Mouse (Mus musculus) midbrain, embryonic 10.5 days (tissue): Measurements from ENCODE around the gene Ssbp1. TPM values are rescaled to one million over a fixed set of nuclear protein-coding genes. Genes with fewer than 3 reads are reported as not detected.

Experiments used
- DNase-seq: peaks from one replicate; pipeline ENCODE4 v3.0.0-alpha.2; 2017; ENCODE audit warnings: low spot score
- H3K27ac ChIP-seq: fragments of 300-500 bp; sonication (generic); replicated peaks from 2 replicates; pipeline ENCODE4 v1.5.1; 2016; ENCODE audit warnings: mild to moderate bottlenecking
- H3K27me3 ChIP-seq: fragments of 300-500 bp; sonication (generic); 2 replicates; pipeline ENCODE4 v1.6.1; 2016; ENCODE audit warnings: low read depth, mild to moderate bottlenecking; ENCODE audit not compliant: poor library complexity, severe bottlenecking
- H3K36me3 ChIP-seq: fragments of 300-500 bp; sonication (generic); 2 replicates; pipeline ENCODE4 v1.6.1; 2016; ENCODE audit warnings: mild to moderate bottlenecking, moderate library complexity
- H3K4me1 ChIP-seq: fragments of 300-500 bp; sonication (generic); 2 replicates; pipeline ENCODE4 v1.6.1; 2016
- H3K4me3 ChIP-seq: fragments of 300-500 bp; sonication (generic); 2 replicates; pipeline ENCODE4 v1.5.1; 2016; ENCODE audit warnings: mild to moderate bottlenecking, moderate library complexity
- H3K9me3 ChIP-seq: fragments of 300-500 bp; sonication (generic); replicated peaks from 2 replicates; pipeline ENCODE4 v1.6.1; 2016; ENCODE audit warnings: mild to moderate bottlenecking
- WGBS: fragments of 180-500 bp; shearing (Covaris S2); methylation state at CpG from one replicate; pipeline ENCODE4 v1.1.7; 2016; 5-methylcytosine and 5-hydroxymethylcytosine counted together
- polyA plus RNA-seq: library from polyadenylated mRNA; unstranded; fragments of >200 nt; fragmentation: Nextera tagmentation; extraction: Ambion mirVana; gene quantifications from 2 replicates; pipeline ENCODE4 v1.2.1, GENCODE M21; 2016

Gene Ssbp1
- polyA plus RNA-seq, 1 experiment from 2014 or later: 228 TPM

DNA sequence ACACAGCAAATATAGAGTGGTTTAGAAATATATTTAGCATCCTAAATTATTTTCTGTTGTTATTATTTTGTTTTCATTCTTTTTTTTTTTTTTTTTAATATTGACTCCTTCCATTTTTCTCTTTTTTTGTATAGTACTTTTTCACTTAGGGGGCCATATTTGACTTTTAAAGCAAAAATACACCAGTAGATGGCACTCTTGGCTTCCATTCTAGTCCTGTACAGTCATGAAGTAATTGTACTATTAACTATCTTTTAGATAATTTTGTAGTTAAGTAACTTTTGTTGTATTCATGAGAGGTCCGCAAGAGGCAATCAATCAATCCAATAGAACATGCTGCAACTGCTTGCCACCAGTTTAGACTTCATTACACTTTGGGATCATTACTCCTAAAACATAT, 8.6 kb downstream of the Ssbp1 start:
- no peaks in the 10 kb centered on the region; the same call in 1 of the 2 replicates for H3K9me3 ChIP-seq
- WGBS: 96% methylated on average over 1 of the region's 1 CpGs
- H3K4me1 ChIP-seq: no peaks in the 10 kb centered on the region
- no peak overlapping the region for H3K27ac ChIP-seq
- peaks cover 90% of the 10 kb centered on the region for H3K36me3 ChIP-seq
- DNase-seq: no peak
- no peaks in the 10 kb centered on the region for H3K27me3 ChIP-seq
- H3K4me3 ChIP-seq: no peak overlapping the region

DNA sequence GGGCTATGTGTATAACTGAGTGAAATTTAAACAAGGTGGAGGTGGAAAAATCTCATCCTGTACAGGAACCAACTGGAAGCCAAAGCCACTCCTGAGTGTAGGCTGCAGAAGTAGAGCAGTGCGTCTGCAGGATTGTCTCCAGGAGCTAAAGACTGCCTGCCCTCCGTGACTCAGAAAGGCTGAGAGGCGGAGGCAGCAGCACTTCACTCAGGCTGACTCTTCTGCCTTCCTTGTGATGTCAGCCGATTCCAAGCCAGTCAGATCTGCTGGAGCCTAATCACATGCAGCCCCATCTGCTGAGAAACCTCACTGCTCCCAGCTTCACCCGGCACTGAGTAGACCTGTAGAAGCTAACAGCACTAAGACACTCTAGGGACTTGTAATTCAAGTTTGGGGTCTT, 11.2 kb downstream of the Ssbp1 start:
- no peaks in the 10 kb centered on the region for H3K9me3 ChIP-seq
- no peak overlapping the region for H3K27ac ChIP-seq
- H3K4me3 ChIP-seq: no peak overlapping the region
- DNase-seq: no peak
- WGBS: 92% methylated on average over 5 of the region's 5 CpGs
- no peaks in the 10 kb centered on the region for H3K27me3 ChIP-seq
- H3K4me1 ChIP-seq: no peaks in the 10 kb centered on the region
- peaks cover 79% of the 10 kb centered on the region for H3K36me3 ChIP-seq

DNA sequence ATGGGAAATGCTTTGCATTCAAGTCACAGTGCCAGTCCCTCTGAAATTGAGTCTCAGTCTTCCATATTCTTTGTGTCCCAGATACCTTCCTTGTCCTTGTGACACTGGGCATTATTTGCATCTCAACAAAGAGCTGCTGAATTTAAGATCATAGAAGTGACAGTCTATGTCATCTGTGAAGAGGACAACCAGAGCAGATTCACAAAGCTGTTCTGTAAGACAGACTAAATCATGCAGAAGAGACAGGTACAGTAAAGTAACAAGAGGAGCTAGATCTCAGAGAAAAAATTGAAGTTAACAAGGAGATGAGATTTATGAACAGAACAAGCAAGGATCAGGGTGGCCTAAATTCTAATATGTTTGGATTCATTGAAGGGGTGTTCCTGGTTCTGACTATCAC, 19.8 kb downstream of the Ssbp1 start, which contains the start of gene Tas2r137:
Tas2r137 (plus strand) TSS at position 301 of the 400 bp plus-strand sequence.
- no peak within 1 kb of the TSS for H3K27ac ChIP-seq
- DNase-seq: no peak

DNA sequence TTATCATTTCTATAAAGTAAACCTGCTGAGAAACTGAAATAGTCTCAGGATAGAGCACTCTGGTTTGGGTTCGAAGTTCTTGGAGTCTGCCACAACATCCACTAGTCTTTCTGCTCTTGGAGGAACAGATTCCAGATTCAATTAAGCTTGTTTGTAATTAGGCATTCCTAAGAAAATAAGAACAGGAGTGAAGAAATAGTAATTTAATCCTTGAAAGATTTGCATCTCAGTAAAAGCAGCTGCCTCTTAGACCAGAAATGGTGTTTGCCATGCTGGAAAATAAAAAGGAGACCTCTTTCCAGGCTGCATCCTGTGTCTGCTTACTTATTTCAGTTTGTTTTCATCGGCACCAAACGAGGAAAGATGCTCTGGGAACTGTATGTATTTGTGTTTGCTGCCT, 22.1 kb downstream of the Ssbp1 start, which contains the start of gene Tas2r108:
Tas2r108 (plus strand) TSS at position 301 of the 400 bp plus-strand sequence.
- Histone ChIP-seq H3K27me3 (no peaks in the 10 kb centered on the region), H3K27ac (no peak within 1 kb of the TSS), H3K36me3 (no peaks in the 10 kb centered on the region), H3K4me3 (no peak within 1 kb of the TSS), H3K4me1 (no peaks in the 10 kb centered on the region), H3K9me3 (no peaks in the 10 kb centered on the region)
- 93% methylated on average over 3 of the region's 3 CpGs for WGBS
- no peak for DNase-seq

More for the DNA sequence above, 19.8 kb downstream of the Ssbp1 start, which contains the start of gene Tas2r137:
- no peaks in the 10 kb centered on the region for H3K9me3 ChIP-seq
- H3K27me3 ChIP-seq: no peaks in the 10 kb centered on the region
- peaks cover 3% of the 10 kb centered on the region for H3K36me3 ChIP-seq
- H3K4me3 ChIP-seq: no peak within 1 kb of the TSS
- no peaks in the 10 kb centered on the region for H3K4me1 ChIP-seq

DNA sequence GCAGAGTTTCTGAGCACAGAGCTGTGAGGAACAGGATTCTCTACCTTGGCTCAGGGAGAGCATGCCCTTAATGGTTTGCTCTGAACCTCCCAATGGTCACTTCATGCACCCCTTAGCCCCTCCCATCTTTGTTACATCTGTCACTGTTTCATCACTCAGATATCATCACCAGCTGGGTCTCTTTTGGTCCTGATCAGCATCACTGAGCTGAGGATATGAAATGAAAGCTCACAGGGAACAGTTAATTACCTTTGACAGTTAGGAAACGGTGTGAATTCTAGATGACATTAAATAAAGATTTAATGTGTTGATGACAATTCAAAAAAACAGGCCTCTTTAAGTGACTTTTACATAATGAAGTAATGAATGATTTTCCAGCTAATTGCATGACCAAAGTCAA, 48.3 kb downstream of the Ssbp1 start, which contains the start of gene Prss37:
Prss37 (minus strand) TSS at position 101 of the 400 bp plus-strand sequence.
- H3K9me3 ChIP-seq: no peaks in the 10 kb centered on the region; the same call in 1 of the 2 replicates
- no peak within 1 kb of the TSS for H3K27ac ChIP-seq
- 83% methylated on average over 1 of the region's 1 CpGs for WGBS
- H3K27me3 ChIP-seq: no peaks in the 10 kb centered on the region
- no peaks in the 10 kb centered on the region for H3K36me3 ChIP-seq
- H3K4me3 ChIP-seq: no peak within 1 kb of the TSS
- H3K4me1 ChIP-seq: no peaks in the 10 kb centered on the region
- DNase-seq: no peak

Other genes with a start within 250 kb of the Ssbp1 start
- gene Agk, start 146.2 kb upstream of the Ssbp1 start, polyA plus RNA-seq: 46.3 and 47.6 TPM in 2 replicates
- gene E330009J07Rik, start 35.2 kb upstream of the Ssbp1 start, polyA plus RNA-seq: 12.2 and 12.5 TPM in 2 replicates
- gene Wee2, start 32.3 kb upstream of the Ssbp1 start, polyA plus RNA-seq: 0.07 TPM in 1 of 2 replicates, not detected in the other
- not detected in 2 replicates for gene Tas2r137, start 19.9 kb downstream of the Ssbp1 start, polyA plus RNA-seq
- gene Tas2r108, start 22.2 kb downstream of the Ssbp1 start, polyA plus RNA-seq: not detected in 2 replicates
- gene Prss37, start 48.2 kb downstream of the Ssbp1 start, polyA plus RNA-seq: not detected in 2 replicates
- 0.11 and 0.22 TPM in 2 replicates for gene Olfr461, start 83.7 kb downstream of the Ssbp1 start, polyA plus RNA-seq
- gene Olfr460, start 98.1 kb downstream of the Ssbp1 start, polyA plus RNA-seq: not detected in 2 replicates
- 0.31 and 0.55 TPM in 2 replicates for gene Clec5a, start 114.5 kb downstream of the Ssbp1 start, polyA plus RNA-seq
- not detected in 2 replicates for gene Tas2r138, start 142.0 kb downstream of the Ssbp1 start, polyA plus RNA-seq
- not detected in 2 replicates for gene Mgam, start 157.5 kb downstream of the Ssbp1 start, polyA plus RNA-seq